Mouse (Mus musculus): ENCODE measurements at regions not wholly inside any gene's neighbourhood (a gene's known extent, or its start where the extent isn't known, plus 50 kb on each side); places are given as distances from the start of the nearest gene placed in this dataset.

GRCm38 (mm10) chrX:99350233-99350632 lies 120.8 kb downstream of the Pja1 start:
- TF ChIP-seq EP300 (IDR thresholded peaks at IDR 0.05; ENCODE audit: low read depth) (no peak), CTCF (IDR thresholded peaks at IDR 0.05; ENCODE audit: low read depth) (no peak)
